Mouse (Mus musculus): ENCODE data around the gene Ppcs.

Gene Ppcs

GRCm38 (mm10) chr4:119417894-119418293 is 4.3 kb downstream of the Ppcs start:
- DNase-seq (ENCODE audit: low spot score): no peak

DNA sequence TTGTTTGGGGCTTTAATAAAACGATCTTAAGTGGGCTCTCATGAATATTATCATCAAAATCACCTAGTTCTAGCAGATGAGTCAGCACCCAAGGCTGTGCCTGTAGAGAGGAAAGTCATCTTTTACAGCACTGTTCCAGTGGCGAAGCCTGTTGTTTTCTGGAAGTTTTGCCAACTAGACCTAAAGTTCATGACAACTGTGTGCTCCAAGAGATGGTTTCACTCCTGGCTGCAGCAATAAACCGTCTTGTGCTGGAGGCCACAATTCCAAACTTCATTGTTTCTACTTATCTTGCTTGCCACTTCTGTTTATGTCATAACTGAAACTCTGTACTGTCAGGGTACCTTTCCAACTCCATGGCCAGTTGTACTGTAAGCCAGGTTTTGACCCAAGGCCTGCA is 5.0 kb downstream of the Ppcs start:
- DNase-seq (ENCODE audit: low spot score): no peak

DNA sequence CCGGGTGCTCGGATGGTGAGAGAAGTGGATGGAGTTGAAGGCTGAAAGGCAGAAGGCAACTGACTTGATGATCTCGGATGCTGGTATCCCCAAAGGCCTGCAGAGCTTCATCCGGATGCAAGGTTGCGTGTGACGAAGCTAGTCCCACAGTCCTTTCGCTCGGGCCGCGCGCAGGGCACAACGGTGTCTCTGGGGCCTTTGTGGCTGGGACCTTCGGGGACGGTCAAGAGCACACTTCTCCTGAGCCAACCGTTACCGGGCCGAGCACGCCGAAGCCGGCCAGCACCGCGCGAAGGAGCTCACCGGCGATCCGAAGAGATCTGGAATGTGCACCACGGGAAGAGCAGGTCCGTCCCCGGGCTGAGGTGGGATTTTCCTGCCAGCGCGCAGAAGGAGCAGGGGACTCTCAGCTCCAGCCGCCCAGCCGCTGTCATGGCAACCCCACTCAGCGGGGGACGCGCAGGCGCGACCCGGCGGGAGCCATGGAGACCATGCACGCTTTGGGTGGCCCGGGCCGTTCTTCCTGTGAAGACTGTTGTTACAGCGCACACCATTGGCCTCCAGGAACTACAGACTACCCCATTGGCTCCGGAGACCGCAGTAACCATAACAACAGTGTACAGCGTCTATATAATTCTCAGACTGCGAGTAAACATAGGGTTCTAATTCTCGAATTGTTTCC is 7.0 kb downstream of the Ppcs start, which contains the start of gene Ccdc30:
Gene Ccdc30 (minus strand): TSS at position 450 of the 682 bp plus-strand sequence.
- peak; percentile 91 for DNase-seq (ENCODE audit: low spot score)

- no peak for DNase-seq (ENCODE audit: low spot score)
Observed at GRCm38 (mm10) chr4:119412791-119413190, 9.4 kb downstream of the Ppcs start.

DNA sequence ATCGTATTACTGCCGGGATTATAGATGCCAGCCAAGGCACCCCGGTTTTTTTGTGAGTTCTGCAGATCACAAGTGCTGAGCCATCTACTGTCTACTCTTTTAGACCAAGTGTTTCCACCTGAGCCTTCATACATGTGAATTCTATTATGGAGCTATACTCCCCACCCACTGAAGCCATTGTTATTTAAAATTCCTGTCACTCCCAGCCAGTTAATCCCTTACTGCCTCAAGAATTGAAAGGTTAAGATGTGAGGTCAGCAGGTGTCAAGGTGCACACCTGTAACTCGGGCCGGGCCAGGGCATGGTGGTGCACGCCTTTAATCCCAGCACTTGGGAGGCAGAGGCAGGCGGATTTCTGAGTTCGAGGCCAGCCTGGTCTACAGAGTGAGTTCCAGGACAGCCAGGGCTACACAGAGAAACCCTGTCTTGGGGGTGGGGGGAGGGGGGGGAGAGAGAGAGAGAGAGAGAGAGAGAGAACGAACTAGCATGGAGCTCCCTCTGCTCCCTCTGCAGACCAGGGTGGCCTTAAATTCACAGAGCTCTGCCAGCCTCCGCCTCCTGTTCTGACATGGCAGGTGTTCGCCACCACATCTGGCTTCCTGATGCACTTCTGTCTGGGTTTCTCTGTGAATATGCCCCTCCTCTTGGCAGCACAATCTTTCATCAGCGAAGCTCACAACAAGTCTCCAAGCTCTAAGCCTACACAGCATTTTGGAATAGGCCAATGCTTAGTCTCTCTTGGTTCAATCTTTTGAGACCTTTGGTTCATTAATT is 10.2 kb downstream of the Ppcs start:
- no peak for DNase-seq (ENCODE audit: low spot score)

GRCm38 (mm10) chr4:119403431-119403830 is 18.8 kb downstream of the Ppcs start:
- no peak for DNase-seq (ENCODE audit: low spot score)

GRCm38 (mm10) chr4:119400896-119401295 is 21.3 kb downstream of the Ppcs start:
- no peak for DNase-seq (ENCODE audit: low spot score)

DNA sequence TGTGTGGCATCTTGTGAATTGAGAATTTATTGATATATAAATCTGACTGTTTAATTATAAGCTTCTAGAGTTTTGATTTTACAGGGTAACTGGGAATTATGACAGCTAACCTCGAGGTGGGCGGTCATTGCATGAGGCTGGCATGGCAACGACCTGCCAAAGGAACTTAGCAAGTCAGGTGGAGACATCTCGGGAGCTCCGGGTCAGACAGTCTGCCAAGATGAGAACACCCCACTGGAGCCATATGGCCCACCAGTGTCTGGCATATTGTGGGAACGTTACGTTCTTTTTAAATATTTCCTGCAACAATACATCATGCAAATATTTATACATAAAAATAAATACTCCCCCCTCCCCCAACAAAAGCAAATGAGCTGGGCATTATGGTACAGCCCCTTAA is 23.5 kb downstream of the Ppcs start:
- no peak for DNase-seq (ENCODE audit: low spot score)

DNA sequence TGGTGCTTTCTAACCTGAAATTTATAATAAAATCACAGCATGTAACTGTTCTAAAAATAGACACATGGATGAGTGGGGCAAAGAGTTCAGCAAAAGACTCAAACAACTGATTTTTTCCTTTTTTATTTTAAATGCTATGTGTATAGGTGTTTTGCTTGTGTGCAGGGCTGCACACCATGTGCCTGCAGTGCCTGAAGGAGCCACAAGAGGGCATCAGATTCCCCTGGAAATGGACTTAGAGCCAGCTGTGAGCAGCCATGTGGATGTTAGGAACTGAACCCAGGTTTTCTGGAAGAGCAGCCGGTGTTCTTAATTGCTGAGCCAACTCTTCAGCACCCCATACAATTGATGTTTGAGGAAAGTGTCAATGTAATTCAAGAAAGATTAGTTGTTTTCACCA is 31.9 kb downstream of the Ppcs start:
- DNase-seq (ENCODE audit: low spot score): no peak

GRCm38 (mm10) chr4:119389184-119389583 is 33.0 kb downstream of the Ppcs start:
- no peak for DNase-seq (ENCODE audit: low spot score)

- no peak for DNase-seq (ENCODE audit: low spot score)
Observed at GRCm38 (mm10) chr4:119381471-119382190, 40.6 kb downstream of the Ppcs start.

DNA sequence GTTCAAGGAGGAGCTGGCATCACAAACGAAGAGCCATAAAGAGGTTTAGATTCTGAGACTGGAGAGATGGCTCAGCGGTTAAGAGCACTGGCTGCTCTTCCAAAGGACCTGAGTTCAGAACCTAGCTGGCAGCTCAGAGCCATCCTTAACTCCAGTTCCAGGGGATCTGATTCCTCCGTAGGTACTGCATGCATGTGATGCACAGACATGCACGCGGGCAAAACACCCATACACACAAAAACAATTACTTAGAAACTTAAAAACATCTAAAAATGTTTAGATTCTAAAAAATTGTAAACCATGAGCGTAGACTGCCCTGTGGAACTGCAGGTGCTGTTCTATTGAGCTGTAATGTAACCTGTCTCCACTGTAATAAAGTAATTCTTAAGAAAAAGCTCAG is 52.8 kb downstream of the Ppcs start:
- DNase-seq (ENCODE audit: low spot score): no peak
